Mouse (Mus musculus) heart, adult 2 months (tissue): Measurements from ENCODE around the gene Ints12. TPM values are rescaled to one million over a fixed set of nuclear protein-coding genes. Genes with fewer than 3 reads are reported as not detected.
A peak's percentile ranks its signal among the peaks of the same experiment; 100 is the strongest.

ENCODE experiments used
- DNase-seq, 2 experiments: peaks; one replicate each; pipeline ENCODE4 v3.0.0; 2021
- H3K27ac ChIP-seq: fragments of 200-600 bp; 2 replicates; pipeline ENCODE4 v1.8.1; 2022
- H3K27me3 ChIP-seq: fragments of 200-500 bp; 2 replicates; pipeline ENCODE4 v1.6.1; 2012; ENCODE audit warnings: mild to moderate bottlenecking, low read length, inconsistent platforms, mixed read lengths; ENCODE audit not compliant: control insufficient read depth, insufficient read depth
- H3K36me3 ChIP-seq: fragments of 200-500 bp; 2 replicates; pipeline ENCODE4 v1.6.1; 2012; ENCODE audit warnings: low read length, inconsistent platforms; ENCODE audit not compliant: control insufficient read depth, insufficient read depth
- H3K4me1 ChIP-seq: fragments of 200-500 bp; 2 replicates; pipeline ENCODE4 v1.6.1; 2011; ENCODE audit warnings: low read length; ENCODE audit not compliant: control insufficient read depth, insufficient read depth
- H3K4me3 ChIP-seq: fragments of 200-600 bp; 2 replicates; pipeline ENCODE4 v1.8.1; 2022
- H3K79me2 ChIP-seq: fragments of 200-500 bp; replicated peaks from 2 replicates; pipeline ENCODE4 v1.6.1; 2012; ENCODE audit warnings: mild to moderate bottlenecking, inconsistent platforms, low read length, moderate library complexity, mixed read lengths; ENCODE audit not compliant: control insufficient read depth, insufficient read depth
- H3K9ac ChIP-seq: fragments of 200-500 bp; 2 replicates; pipeline ENCODE4 v1.6.1; 2012; ENCODE audit warnings: low read depth, mild to moderate bottlenecking, control low read depth, inconsistent platforms, low read length, mixed read lengths
- CTCF ChIP-seq: fragments of 200-600 bp; IDR thresholded peaks from 2 replicates; pipeline ENCODE4 v1.8.1; 2022; ENCODE audit warnings: antibody characterized with exemption, mild to moderate bottlenecking, moderate library complexity
- EP300 ChIP-seq: fragments of 200-500 bp; IDR thresholded peaks from 2 replicates; pipeline ENCODE4 v1.6.1; 2011; ENCODE audit warnings: low read depth, low read length, control low read depth; ENCODE audit not compliant: insufficient read depth
- POLR2A ChIP-seq: fragments of 200-500 bp; IDR thresholded peaks from 2 replicates; pipeline ENCODE4 v1.6.1; 2011; ENCODE audit warnings: mild to moderate bottlenecking, low read depth, low read length, control low read depth; ENCODE audit not compliant: insufficient read depth
- WGBS: fragments of 180-500 bp; shearing (Covaris S2); methylation state at CpG from one replicate; pipeline ENCODE4 v1.1.7; 2018; 5-methylcytosine and 5-hydroxymethylcytosine counted together
- intact Hi-C: fragments of 180-260 bp; cut with DNase I; formaldehyde crosslinking; loops from one replicate; pipeline ENCODE4 v1.15.1; 2025
- long read RNA-seq: library from polyadenylated mRNA; stranded (forward); transcript quantifications from one replicate; pipeline ENCODE4 v2.0.0, GENCODE M21; 2021
- polyA plus RNA-seq: library from polyadenylated mRNA; depleted of rRNA; stranded (reverse); fragments of >200 nt; gene quantifications from 2 replicates; pipeline ENCODE4 v1.2.3, GENCODE M21; 2012; rRNA removed
- total RNA-seq, 2 experiments: library from RNA; stranded (reverse); gene quantifications; 2 replicates each; pipeline ENCODE4 v1.2.3; 2021

Ints12 gene
- 1 to 10 TPM; 6.8 to 8.5 TPM for total RNA-seq
- polyA plus RNA-seq: 4.6 and 8.5 TPM in 2 replicates
- long read RNA-seq, transcript Ints12-201 (7 exons, 3,101 nt): major isoform, 5 of 5 reads
- long read RNA-seq, partial matches to known transcripts: 0 of 5 reads
- long read RNA-seq, other reads (novel, unspliced or antisense): 0 of 5 reads

- peak; percentile 72 for TF ChIP-seq POLR2A
- peak; percentile 3; the same call in 1 of the 2 replicates for TF ChIP-seq CTCF
- TF ChIP-seq EP300: peak; percentile 70; the same call in 1 of the 2 replicates
- Histone ChIP-seq H3K79me2 (peaks cover 1% of the 10 kb centered on the region; the same call in 1 of the 2 replicates), H3K4me1 (no peaks in the 10 kb centered on the region; the same call in none of the 2 replicates), H3K9ac (peak within 1 kb of the TSS; percentile 80), H3K27ac (peak within 1 kb of the TSS; percentile 95), H3K36me3 (peaks cover 2% of the 10 kb centered on the region), H3K4me3 (peak within 1 kb of the TSS; percentile 62), H3K27me3 (no peaks in the 10 kb centered on the region)
- under 1% methylated on average over 53 of the region's 53 CpGs for WGBS
- DNase-seq: peak; percentile 91
- intact Hi-C loops: loop anchor here (2.0 to 5.0 kb wide), 3 partner anchors 219 to 409 kb away; partner anchors contain the start of genes Aimp1, Ppa2 and Tbck
These were observed at the start of gene Ints12, which contains the start of gene Gstcd for GRCm38 (mm10) chr3:133091664-133092273. Ints12 (plus strand) TSS chr3:133091840. Gstcd (minus strand) TSS chr3:133092033.

GRCm38 (mm10) chr3:133052068-133052467 is 39.6 kb upstream of the Ints12 start:
- no peaks in the 10 kb centered on the region for H3K4me1 ChIP-seq
- H3K27ac ChIP-seq: no peak overlapping the region
- no peak overlapping the region for H3K9ac ChIP-seq
- no peak overlapping the region for H3K4me3 ChIP-seq
- H3K27me3 ChIP-seq: no peaks in the 10 kb centered on the region
- TF ChIP-seq CTCF (no peak), POLR2A (no peak), EP300 (no peak)
- no peak for DNase-seq
- WGBS: 88% methylated on average over 2 of the region's 2 CpGs
- intact Hi-C loops: no loop called here
- H3K36me3 ChIP-seq: no peaks in the 10 kb centered on the region
- no peaks in the 10 kb centered on the region for H3K79me2 ChIP-seq

GRCm38 (mm10) chr3:133075560-133075959 is 16.1 kb upstream of the Ints12 start:
- no peak overlapping the region for H3K4me3 ChIP-seq
- no peak overlapping the region for H3K9ac ChIP-seq
- DNase-seq: no peak
- no peaks in the 10 kb centered on the region for H3K27me3 ChIP-seq
- no peaks in the 10 kb centered on the region for H3K79me2 ChIP-seq
- intact Hi-C loops: no loop called here
- 75% methylated on average over 10 of the region's 10 CpGs for WGBS
- H3K36me3 ChIP-seq: no peaks in the 10 kb centered on the region
- no peak overlapping the region for H3K27ac ChIP-seq
- TF ChIP-seq CTCF: no peak
- TF ChIP-seq EP300: no peak
- TF ChIP-seq POLR2A: no peak
- H3K4me1 ChIP-seq: no peaks in the 10 kb centered on the region

- no peak overlapping the region for H3K9ac ChIP-seq
- H3K4me1 ChIP-seq: no peaks in the 10 kb centered on the region
- 93% methylated on average over 5 of the region's 5 CpGs for WGBS
- no peaks in the 10 kb centered on the region for H3K27me3 ChIP-seq
- no peaks in the 10 kb centered on the region; the same call in 1 of the 2 replicates for H3K36me3 ChIP-seq
- TF ChIP-seq EP300 (no peak), CTCF (no peak), POLR2A (no peak)
- no peak overlapping the region for H3K27ac ChIP-seq
- intact Hi-C loops: no loop called here
- H3K79me2 ChIP-seq: no peaks in the 10 kb centered on the region
- H3K4me3 ChIP-seq: no peak overlapping the region
- DNase-seq: no peak
These were observed 8.9 kb upstream of the Ints12 start for GRCm38 (mm10) chr3:133082736-133083135.

GRCm38 (mm10) chr3:133085858-133086257 is 5.8 kb upstream of the Ints12 start:
- intact Hi-C loops: loop anchor here (1.0 kb wide), 1 partner anchor 186 kb away; no protein-coding TSS in a partner anchor
- Histone ChIP-seq H3K27me3 (no peaks in the 10 kb centered on the region), H3K36me3 (no peaks in the 10 kb centered on the region; the same call in 1 of the 2 replicates), H3K4me3 (no peak overlapping the region), H3K79me2 (no peaks in the 10 kb centered on the region), H3K4me1 (no peaks in the 10 kb centered on the region), H3K27ac (no peak overlapping the region), H3K9ac (no peak overlapping the region)
- TF ChIP-seq CTCF (peak; percentile 66), POLR2A (no peak)
- WGBS: 49% methylated on average over 3 of the region's 3 CpGs
- no peak for DNase-seq
